Mouse (Mus musculus) midbrain, embryonic 10.5 days (tissue): ENCODE measurements around the gene Pigp. TPM values are rescaled to one million over a fixed set of nuclear protein-coding genes. Genes with fewer than 3 reads are reported as not detected.

ENCODE experiments used
- DNase-seq: peaks from one replicate; pipeline ENCODE4 v3.0.0-alpha.2; 2017; ENCODE audit warnings: low spot score
- H3K27ac ChIP-seq: fragments of 300-500 bp; sonication (generic); replicated peaks from 2 replicates; pipeline ENCODE4 v1.5.1; 2016; ENCODE audit warnings: mild to moderate bottlenecking
- H3K27me3 ChIP-seq: fragments of 300-500 bp; sonication (generic); 2 replicates; pipeline ENCODE4 v1.6.1; 2016; ENCODE audit warnings: low read depth, mild to moderate bottlenecking; ENCODE audit not compliant: poor library complexity, severe bottlenecking
- H3K36me3 ChIP-seq: fragments of 300-500 bp; sonication (generic); 2 replicates; pipeline ENCODE4 v1.6.1; 2016; ENCODE audit warnings: mild to moderate bottlenecking, moderate library complexity
- H3K4me1 ChIP-seq: fragments of 300-500 bp; sonication (generic); 2 replicates; pipeline ENCODE4 v1.6.1; 2016
- H3K4me3 ChIP-seq: fragments of 300-500 bp; sonication (generic); 2 replicates; pipeline ENCODE4 v1.5.1; 2016; ENCODE audit warnings: mild to moderate bottlenecking, moderate library complexity
- H3K9me3 ChIP-seq: fragments of 300-500 bp; sonication (generic); replicated peaks from 2 replicates; pipeline ENCODE4 v1.6.1; 2016; ENCODE audit warnings: mild to moderate bottlenecking
- WGBS: fragments of 180-500 bp; shearing (Covaris S2); methylation state at CpG from one replicate; pipeline ENCODE4 v1.1.7; 2016; 5-methylcytosine and 5-hydroxymethylcytosine counted together
- polyA plus RNA-seq: library from polyadenylated mRNA; unstranded; fragments of >200 nt; fragmentation: Nextera tagmentation; extraction: Ambion mirVana; gene quantifications from 2 replicates; pipeline ENCODE4 v1.2.1, GENCODE M21; 2016

The Pigp gene
- 104 and 105 TPM in 2 replicates for polyA plus RNA-seq

DNA sequence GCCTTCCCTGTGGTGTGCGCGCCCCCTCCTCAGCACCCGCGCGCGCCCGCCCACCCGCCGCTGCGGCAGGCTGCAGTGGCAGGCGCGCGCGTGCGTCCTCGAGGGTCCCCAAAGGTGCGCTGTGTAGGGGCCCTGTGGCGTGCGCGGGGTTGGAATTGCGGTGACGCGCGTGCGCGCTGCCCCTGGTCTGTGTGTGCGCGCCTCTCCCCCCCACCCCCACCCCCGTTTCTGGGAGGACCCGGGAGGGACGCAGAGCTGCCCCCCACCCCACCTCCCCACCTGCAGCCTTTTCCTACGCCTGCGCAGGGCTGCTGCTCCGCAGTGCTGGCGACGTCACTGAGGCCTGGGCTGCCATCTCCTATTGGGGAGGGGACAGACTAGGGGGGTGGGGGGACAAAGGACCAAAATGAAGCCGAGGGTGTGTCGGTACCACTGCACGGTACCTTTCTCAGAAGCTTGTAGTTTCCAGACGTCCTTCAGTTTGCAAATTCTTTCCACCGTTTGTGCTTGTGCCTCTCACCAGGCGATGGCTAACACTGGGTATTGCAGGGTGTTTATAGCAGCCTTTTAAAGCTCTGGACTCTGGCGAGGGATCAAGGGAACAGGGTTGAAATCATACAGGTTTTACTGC is at the start of gene Pigp:
Gene Pigp (minus strand): TSS at position 542 of the 631 bp plus-strand sequence.
- H3K27ac ChIP-seq: peak within 1 kb of the TSS; percentile 99
- H3K36me3 ChIP-seq: no peaks in the 10 kb centered on the region
- under 1% methylated on average over 27 of the region's 43 CpGs for WGBS
- DNase-seq: peak; percentile 89
- peaks cover 52% of the 10 kb centered on the region for H3K4me1 ChIP-seq
- no peaks in the 10 kb centered on the region for H3K9me3 ChIP-seq
- H3K4me3 ChIP-seq: peak within 1 kb of the TSS; percentile 91
- no peaks in the 10 kb centered on the region for H3K27me3 ChIP-seq

DNA sequence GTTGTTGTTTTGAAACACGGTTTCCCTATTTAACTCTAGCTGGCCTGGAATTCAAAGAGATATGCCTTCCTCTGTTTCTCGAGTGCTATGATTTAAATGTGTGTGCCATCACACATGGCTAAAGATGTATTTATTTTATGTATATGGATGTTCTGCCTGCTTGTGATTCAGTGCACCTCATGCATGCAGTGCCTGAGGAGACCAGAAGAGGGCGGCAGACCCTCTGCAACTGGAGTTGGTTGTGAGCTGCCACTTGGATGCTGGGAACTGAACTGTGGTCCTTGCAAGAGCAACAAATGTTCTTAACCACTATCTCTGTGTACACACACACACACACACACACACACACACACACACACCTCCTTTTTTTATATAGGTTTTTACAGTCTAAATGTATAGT is 48.9 kb upstream of the Pigp start:
- no peak overlapping the region for H3K27ac ChIP-seq
- peaks cover 100% of the 10 kb centered on the region for H3K36me3 ChIP-seq
- no peak overlapping the region for H3K4me3 ChIP-seq
- H3K27me3 ChIP-seq: no peaks in the 10 kb centered on the region
- peaks cover 7% of the 10 kb centered on the region for H3K9me3 ChIP-seq
- WGBS: 95% methylated on average over 3 of the region's 3 CpGs
- H3K4me1 ChIP-seq: no peaks in the 10 kb centered on the region
- no peak for DNase-seq

DNA sequence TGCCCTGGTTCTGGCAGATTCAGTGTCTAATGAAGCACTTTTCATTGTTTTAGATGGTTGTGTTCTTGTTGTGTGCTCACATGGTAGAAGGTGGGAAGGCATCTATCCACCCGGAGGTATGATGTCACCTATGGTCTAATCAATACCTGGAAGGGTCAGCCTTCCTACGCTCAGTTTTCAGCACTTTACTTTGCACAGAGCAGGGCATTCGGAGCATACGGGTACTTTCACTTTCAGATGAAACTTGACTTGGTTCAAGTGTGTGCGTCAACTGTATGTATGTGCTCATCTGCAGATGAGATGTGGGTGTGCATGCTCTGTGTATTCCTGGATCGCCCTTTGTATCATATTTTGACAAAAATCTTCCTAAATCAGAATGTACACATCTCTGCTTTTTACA is 42.5 kb upstream of the Pigp start:
- no peaks in the 10 kb centered on the region for H3K4me1 ChIP-seq
- H3K4me3 ChIP-seq: no peak overlapping the region
- no peak for DNase-seq
- 95% methylated on average over 6 of the region's 6 CpGs for WGBS
- peaks cover 97% of the 10 kb centered on the region for H3K36me3 ChIP-seq
- no peak overlapping the region for H3K27ac ChIP-seq
- no peaks in the 10 kb centered on the region for H3K27me3 ChIP-seq
- H3K9me3 ChIP-seq: no peaks in the 10 kb centered on the region

DNA sequence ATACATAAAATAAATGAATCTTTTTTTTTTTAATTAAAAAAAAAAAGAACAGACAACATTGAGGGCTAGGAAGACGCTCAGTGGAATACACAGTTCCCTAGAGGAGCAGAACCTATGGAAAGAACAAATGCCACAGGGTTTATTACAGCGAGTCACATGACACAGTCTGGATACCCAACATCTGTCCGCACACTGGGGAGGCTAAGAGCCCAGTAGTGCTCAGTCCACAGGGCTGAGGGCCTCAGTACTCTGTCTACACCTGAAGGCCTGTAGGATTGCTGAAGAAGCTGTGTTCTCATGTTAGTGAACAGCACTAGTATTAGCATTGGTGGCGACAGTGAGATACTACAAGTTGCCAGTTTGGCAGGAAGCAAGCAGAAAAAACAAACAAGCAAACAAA is 41.1 kb upstream of the Pigp start:
- DNase-seq: no peak
- Histone ChIP-seq H3K36me3 (peaks cover 95% of the 10 kb centered on the region), H3K4me3 (no peak overlapping the region), H3K9me3 (no peaks in the 10 kb centered on the region), H3K27me3 (no peaks in the 10 kb centered on the region), H3K4me1 (no peaks in the 10 kb centered on the region), H3K27ac (no peak overlapping the region)
- 93% methylated on average over 4 of the region's 4 CpGs for WGBS

DNA sequence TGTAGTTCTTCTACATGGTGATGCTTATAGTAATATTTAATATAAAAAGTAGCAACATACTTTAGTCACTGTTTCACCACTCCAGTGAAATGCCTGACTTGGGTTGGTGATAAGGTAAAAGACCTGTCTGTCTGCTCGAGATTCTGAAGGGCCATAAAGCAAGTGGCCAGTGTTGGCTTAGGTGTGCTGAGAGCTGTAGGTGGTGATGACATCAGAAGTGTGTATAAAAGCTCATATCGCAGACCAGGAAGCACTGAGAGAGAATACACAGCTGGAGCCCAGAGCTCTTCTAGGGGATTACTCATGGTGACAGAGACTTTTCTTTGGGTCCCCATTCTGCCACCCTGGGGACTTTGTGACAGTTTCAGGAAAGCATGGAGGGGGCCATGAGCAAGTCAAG is 40.6 kb upstream of the Pigp start:
- no peaks in the 10 kb centered on the region for H3K4me1 ChIP-seq
- no peaks in the 10 kb centered on the region for H3K27me3 ChIP-seq
- DNase-seq: no peak
- no peak overlapping the region for H3K4me3 ChIP-seq
- H3K36me3 ChIP-seq: peaks cover 95% of the 10 kb centered on the region
- no peak overlapping the region for H3K27ac ChIP-seq
- H3K9me3 ChIP-seq: no peaks in the 10 kb centered on the region
- 96% methylated on average over 2 of the region's 2 CpGs for WGBS

DNA sequence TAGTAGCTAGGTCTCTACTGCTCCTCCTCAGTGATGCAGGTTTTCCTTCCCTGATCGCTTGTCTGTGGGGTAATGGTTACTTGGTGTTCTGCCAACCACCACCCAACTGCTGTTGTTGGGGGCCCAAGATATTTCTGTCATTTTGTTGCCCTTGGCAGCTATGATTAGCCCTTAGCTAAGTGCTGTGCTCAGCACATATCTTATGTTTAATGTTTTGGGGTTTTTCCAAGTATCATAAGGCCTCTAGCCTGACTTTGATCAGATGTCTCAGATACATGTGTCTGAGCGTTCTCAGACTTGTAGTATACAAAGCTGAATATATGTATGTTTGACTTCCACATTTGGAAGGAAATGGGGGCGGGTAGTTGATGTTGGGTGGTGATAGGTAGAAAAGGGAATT is 39.6 kb upstream of the Pigp start:
- Histone ChIP-seq H3K27me3 (no peaks in the 10 kb centered on the region), H3K4me3 (no peak overlapping the region), H3K27ac (no peak overlapping the region), H3K4me1 (no peaks in the 10 kb centered on the region), H3K9me3 (no peaks in the 10 kb centered on the region), H3K36me3 (peaks cover 94% of the 10 kb centered on the region)
- WGBS: 93% methylated on average over 3 of the region's 3 CpGs
- DNase-seq: no peak

DNA sequence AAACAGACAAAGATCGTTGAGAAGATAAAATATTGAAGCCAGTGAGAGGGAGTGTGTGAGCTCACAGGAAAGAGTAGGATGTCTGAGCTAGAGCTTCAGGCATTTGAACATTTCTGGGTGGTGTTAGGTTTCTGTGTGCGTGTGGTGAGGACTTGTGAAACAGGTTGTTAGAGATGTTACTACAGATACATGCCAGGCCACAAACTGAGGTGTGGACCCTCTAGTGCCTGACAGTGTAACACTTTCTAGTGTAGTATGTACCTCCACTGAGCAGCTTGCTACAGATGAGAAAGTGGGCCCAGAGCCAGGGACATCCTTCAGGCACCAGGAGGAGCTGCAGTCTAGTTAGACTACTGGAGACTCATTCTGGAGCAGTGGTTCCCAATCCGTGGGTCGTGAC is 30.5 kb upstream of the Pigp start:
- Histone ChIP-seq H3K27ac (no peak overlapping the region), H3K36me3 (peaks cover 49% of the 10 kb centered on the region), H3K4me3 (no peak overlapping the region), H3K4me1 (peaks cover 5% of the 10 kb centered on the region; the same call in 1 of the 2 replicates), H3K9me3 (no peaks in the 10 kb centered on the region), H3K27me3 (no peaks in the 10 kb centered on the region)
- WGBS: 90% methylated on average over 4 of the region's 4 CpGs
- no peak for DNase-seq

DNA sequence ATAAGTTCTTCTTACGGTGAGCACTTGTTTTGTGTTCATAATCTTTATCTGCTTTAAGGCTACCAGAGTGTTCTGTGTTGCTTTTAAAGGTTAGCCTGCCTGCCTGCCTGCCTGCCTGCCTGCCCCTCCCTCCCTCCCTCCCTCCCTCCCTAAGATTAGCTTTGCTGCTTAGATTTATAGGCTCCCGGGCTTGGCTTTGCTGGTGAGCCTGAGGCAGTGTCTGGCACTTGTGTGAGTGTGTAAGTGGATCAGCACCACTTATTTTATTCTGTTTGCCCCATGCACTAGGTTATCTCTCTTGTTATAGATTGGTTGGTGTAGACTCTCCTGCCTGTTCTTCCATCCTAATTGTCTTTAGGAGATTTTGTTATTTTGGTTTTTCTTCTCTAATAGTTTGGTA is 30.0 kb upstream of the Pigp start:
- Histone ChIP-seq H3K27ac (no peak overlapping the region), H3K4me3 (no peak overlapping the region), H3K27me3 (no peaks in the 10 kb centered on the region), H3K9me3 (no peaks in the 10 kb centered on the region), H3K36me3 (peaks cover 47% of the 10 kb centered on the region), H3K4me1 (peaks cover 5% of the 10 kb centered on the region; the same call in 1 of the 2 replicates)
- no peak for DNase-seq
- 37% methylated on average over 2 of the region's 2 CpGs for WGBS

DNA sequence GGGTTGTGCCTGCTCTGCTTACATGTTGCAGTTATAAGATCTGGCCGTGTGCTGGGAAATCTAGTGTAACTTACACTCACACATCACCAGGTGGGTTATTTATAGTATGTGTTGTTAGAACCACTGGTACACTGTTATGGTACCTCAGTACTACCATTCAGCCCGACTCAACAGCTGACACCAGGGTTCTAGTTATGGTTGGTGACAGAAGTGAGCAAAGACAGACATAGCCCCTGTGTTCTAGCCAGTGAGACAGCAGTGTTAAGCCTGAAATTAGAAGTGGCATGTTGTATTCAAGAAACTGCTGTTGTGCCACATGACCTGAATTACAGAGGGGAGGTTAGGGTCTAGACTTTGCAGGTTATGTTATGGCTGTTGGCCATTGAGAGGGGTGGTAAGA is 27.5 kb upstream of the Pigp start:
- Histone ChIP-seq H3K27me3 (no peaks in the 10 kb centered on the region), H3K4me1 (peaks cover 5% of the 10 kb centered on the region; the same call in 1 of the 2 replicates), H3K9me3 (no peaks in the 10 kb centered on the region), H3K4me3 (no peak overlapping the region), H3K27ac (no peak overlapping the region), H3K36me3 (peaks cover 49% of the 10 kb centered on the region)
- no peak for DNase-seq
- WGBS: 88% methylated on average over 2 of the region's 2 CpGs

DNA sequence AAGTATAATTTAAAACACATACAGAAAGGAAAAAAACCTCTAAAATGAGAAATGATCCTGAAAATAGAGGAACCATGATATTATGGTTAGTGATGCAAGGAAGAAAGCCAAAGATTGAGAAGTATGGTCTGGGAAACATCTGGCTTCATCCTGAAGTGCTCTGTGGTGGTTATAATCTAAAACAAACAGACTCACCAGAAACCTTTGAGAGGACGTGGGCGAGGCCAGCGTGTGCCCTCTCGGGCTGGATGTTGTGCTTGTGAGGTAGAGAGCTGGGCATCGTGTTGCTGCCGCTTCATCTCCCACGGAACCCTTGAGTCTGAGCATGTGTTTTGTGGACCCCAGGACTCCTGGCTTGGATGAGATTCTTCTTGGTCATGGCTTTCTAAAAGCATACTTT is 25.0 kb upstream of the Pigp start:
- Histone ChIP-seq H3K4me1 (peaks cover 5% of the 10 kb centered on the region; the same call in 1 of the 2 replicates), H3K4me3 (no peak overlapping the region), H3K27ac (no peak overlapping the region), H3K9me3 (no peaks in the 10 kb centered on the region), H3K36me3 (peaks cover 48% of the 10 kb centered on the region), H3K27me3 (no peaks in the 10 kb centered on the region)
- WGBS: 84% methylated on average over 7 of the region's 7 CpGs
- no peak for DNase-seq

DNA sequence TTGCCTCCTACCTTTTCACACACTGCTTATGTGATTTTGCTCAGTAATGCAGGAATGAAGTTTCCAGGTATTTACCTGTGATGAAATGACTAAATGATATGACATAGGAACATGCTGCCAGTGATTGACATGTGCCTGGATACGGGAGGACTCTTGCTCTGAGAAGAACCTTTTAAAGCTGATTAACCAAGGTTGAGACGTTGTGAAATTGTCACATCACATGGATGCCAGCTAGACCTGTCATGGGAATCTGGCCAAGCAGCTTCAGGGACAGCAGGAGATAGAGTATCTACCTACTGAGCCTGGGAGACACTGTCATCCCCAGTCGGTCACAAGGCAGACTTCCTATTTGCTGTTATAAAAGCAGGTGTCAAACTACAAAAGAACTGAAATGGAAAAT is 23.4 kb upstream of the Pigp start:
- no peak overlapping the region for H3K27ac ChIP-seq
- no peaks in the 10 kb centered on the region for H3K27me3 ChIP-seq
- no peaks in the 10 kb centered on the region for H3K9me3 ChIP-seq
- 80% methylated on average over 3 of the region's 3 CpGs for WGBS
- no peaks in the 10 kb centered on the region for H3K4me1 ChIP-seq
- no peak for DNase-seq
- peaks cover 51% of the 10 kb centered on the region for H3K36me3 ChIP-seq
- H3K4me3 ChIP-seq: no peak overlapping the region

DNA sequence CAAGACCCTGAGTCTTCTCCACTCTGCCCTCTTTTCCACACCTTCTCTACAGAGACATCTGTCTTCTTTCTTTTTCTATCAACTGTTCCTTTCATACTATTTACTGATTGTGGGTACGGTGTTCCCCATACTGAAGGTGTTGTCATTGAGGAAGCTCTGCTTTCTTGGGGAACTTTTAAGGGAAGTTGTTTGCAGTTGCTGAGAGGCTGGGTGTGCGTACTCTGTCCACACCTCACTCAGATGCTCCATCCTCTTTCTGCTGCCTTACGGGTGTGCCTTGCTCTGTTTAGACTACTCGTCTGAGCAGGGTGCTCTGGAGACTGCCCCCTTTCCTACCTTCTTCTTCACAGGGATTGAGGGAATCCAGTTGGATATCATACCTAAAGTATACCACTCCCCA is 20.7 kb upstream of the Pigp start:
- Histone ChIP-seq H3K27ac (no peak overlapping the region), H3K4me3 (no peak overlapping the region), H3K4me1 (no peaks in the 10 kb centered on the region), H3K36me3 (peaks cover 50% of the 10 kb centered on the region), H3K9me3 (no peaks in the 10 kb centered on the region), H3K27me3 (no peaks in the 10 kb centered on the region)
- WGBS: 91% methylated on average over 4 of the region's 4 CpGs
- DNase-seq: no peak

DNA sequence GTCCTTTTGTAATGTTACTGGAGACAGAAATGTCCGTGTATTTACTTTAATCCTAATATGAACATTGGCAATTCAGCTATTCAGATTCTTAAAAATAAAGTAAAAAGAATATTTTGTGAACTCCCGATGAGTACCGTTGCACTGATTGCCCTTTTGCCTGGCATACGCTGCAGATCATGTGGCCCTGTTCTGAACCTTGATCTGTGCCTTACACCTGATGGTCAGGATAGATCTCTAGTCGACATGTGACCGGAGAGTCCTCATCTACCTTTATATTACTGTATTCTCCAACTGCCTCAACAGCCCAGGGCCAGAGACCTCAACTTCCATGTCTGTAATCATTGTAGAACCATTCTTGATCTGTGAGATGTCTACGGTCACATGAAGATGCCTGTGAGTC is 16.0 kb upstream of the Pigp start:
- 95% methylated on average over 7 of the region's 7 CpGs for WGBS

DNA sequence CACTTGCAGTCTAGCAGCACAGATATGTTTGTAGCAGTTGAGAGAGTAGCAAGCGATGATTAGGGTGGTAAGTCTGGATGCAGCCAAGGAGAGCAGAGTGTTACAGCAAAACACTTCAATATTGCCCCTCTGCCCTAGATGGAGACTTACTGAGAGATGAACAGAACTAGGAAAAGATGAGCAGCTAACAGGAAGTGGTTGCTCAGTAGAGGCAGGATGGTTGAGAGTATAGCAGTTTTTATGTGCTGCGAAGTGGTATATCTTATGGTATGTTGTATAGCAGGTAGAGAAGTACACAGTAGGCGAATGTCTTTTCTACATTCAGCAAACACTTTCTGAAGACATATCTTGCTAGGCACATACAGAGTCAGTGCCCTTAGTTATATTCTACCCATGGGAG is 11.6 kb upstream of the Pigp start:
- Histone ChIP-seq H3K4me1 (no peaks in the 10 kb centered on the region), H3K27ac (no peak overlapping the region), H3K9me3 (no peaks in the 10 kb centered on the region), H3K4me3 (no peak overlapping the region), H3K36me3 (peaks cover 20% of the 10 kb centered on the region), H3K27me3 (no peaks in the 10 kb centered on the region)
- no peak for DNase-seq
- WGBS: 96% methylated on average over 3 of the region's 3 CpGs

More for the DNA sequence above, 16.0 kb upstream of the Pigp start:
- no peaks in the 10 kb centered on the region for H3K4me1 ChIP-seq
- peaks cover 32% of the 10 kb centered on the region for H3K36me3 ChIP-seq
- no peaks in the 10 kb centered on the region for H3K9me3 ChIP-seq
- no peak overlapping the region for H3K4me3 ChIP-seq
- H3K27me3 ChIP-seq: no peaks in the 10 kb centered on the region
- H3K27ac ChIP-seq: no peak overlapping the region
- DNase-seq: no peak
